Mouse (Mus musculus) neural tube, embryonic 13.5 days (tissue): ENCODE data around the gene Acer2. TPM values are rescaled to one million over a fixed set of nuclear protein-coding genes. Genes with fewer than 3 reads are reported as not detected.

Source experiments
- ATAC-seq: fragments of 200-750 bp; cut with Nextera tagmentation; 2 replicates; pipeline ENCODE4 v1.8.0; 2017; ENCODE audit warnings: low read depth, mild to moderate bottlenecking, moderate TSS enrichment, moderate library complexity
- H3K27ac ChIP-seq: fragments of 300-500 bp; sonication (generic); replicated peaks from 2 replicates; pipeline ENCODE4 v1.5.1; 2015; ENCODE audit warnings: moderate library complexity, mild to moderate bottlenecking, inconsistent platforms
- H3K27me3 ChIP-seq: fragments of 300-500 bp; sonication (generic); 2 replicates; pipeline ENCODE4 v1.6.1; 2015; ENCODE audit warnings: mild to moderate bottlenecking, inconsistent platforms
- H3K36me3 ChIP-seq: fragments of 300-500 bp; sonication (generic); 2 replicates; pipeline ENCODE4 v1.6.1; 2015; ENCODE audit warnings: mild to moderate bottlenecking, inconsistent platforms
- H3K4me1 ChIP-seq: fragments of 300-500 bp; sonication (generic); replicated peaks from 2 replicates; pipeline ENCODE4 v1.6.1; 2015; ENCODE audit warnings: inconsistent platforms
- H3K4me2 ChIP-seq: fragments of 300-500 bp; sonication (generic); 2 replicates; pipeline ENCODE4 v1.6.1; 2015; ENCODE audit warnings: inconsistent platforms, mild to moderate bottlenecking, moderate library complexity
- H3K4me3 ChIP-seq: fragments of 300-500 bp; sonication (generic); 2 replicates; pipeline ENCODE4 v1.5.1; 2015; ENCODE audit warnings: mild to moderate bottlenecking, inconsistent platforms
- H3K9ac ChIP-seq: fragments of 300-500 bp; sonication (generic); 2 replicates; pipeline ENCODE4 v1.6.1; 2015; ENCODE audit warnings: moderate library complexity, mild to moderate bottlenecking, inconsistent platforms
- H3K9me3 ChIP-seq: fragments of 300-500 bp; sonication (generic); 2 replicates; pipeline ENCODE4 v1.6.1; 2016; ENCODE audit warnings: inconsistent platforms
- WGBS: fragments of 180-500 bp; shearing (Covaris S2); methylation state at CpG from one replicate; pipeline ENCODE4 v1.1.7; 2015; 5-methylcytosine and 5-hydroxymethylcytosine counted together
- polyA plus RNA-seq: library from polyadenylated mRNA; unstranded; fragments of >200 nt; fragmentation: Nextera tagmentation; extraction: Ambion mirVana; gene quantifications from 2 replicates; pipeline ENCODE4 v1.2.1, GENCODE M21; 2015

Acer2 gene
- polyA plus RNA-seq, 1 experiment from 2014 or later: 20.0 TPM

DNA sequence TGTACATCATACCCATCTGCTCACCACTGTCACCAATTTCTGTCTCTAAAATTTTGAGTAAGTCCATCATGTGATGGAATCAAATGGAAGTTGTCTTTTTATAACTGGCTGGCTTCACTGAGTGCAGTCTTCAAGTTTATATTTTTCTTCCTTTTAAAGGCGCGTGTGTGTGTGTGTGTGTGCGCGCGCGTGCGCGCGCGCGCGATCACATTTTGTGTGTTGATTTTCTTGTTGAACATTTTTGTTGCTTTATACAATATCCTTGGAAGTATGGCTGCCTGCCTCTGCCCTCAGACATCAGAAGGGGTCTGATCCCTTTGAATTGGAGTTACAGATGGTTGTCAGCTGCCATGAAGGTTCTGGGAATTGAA, 16.1 kb upstream of the Acer2 start:
- H3K4me3 ChIP-seq: peak overlapping the region; percentile 94
- peak overlapping the region; percentile 97 for H3K27ac ChIP-seq
- peaks cover 25% of the 10 kb centered on the region for H3K36me3 ChIP-seq
- peak overlapping the region; percentile 92 for H3K9ac ChIP-seq
- ATAC-seq: no peak
- peak overlapping the region; percentile 80 for H3K4me2 ChIP-seq
- 61% methylated on average over 12 of the region's 12 CpGs for WGBS
- H3K9me3 ChIP-seq: no peaks in the 10 kb centered on the region
- H3K27me3 ChIP-seq: no peaks in the 10 kb centered on the region
- H3K4me1 ChIP-seq: peaks cover 19% of the 10 kb centered on the region

DNA sequence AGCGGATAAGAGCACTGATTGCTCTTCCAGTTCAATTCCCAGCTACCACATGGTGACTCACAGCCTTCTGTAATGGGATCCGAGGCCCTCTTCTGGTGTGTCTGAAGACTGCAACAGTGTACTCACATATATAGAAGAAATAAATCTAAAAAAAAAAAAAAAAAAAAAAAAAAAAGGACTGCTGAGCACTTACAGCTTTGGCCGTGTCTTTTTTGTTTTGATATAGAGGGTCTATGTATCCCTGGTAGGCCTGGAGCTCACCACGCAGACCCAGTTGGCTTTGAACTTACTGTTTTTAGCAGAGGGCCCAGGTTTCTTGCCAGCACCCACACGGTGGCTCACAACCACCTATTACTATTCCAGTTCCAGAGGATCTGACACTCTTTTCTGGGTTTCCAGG, 10.1 kb upstream of the Acer2 start:
- no peak overlapping the region for H3K27ac ChIP-seq
- ATAC-seq: no peak
- no peaks in the 10 kb centered on the region for H3K4me1 ChIP-seq
- no peak overlapping the region for H3K9ac ChIP-seq
- no peak overlapping the region for H3K4me3 ChIP-seq
- no peaks in the 10 kb centered on the region for H3K36me3 ChIP-seq
- H3K9me3 ChIP-seq: no peaks in the 10 kb centered on the region
- H3K27me3 ChIP-seq: no peaks in the 10 kb centered on the region
- no peak overlapping the region for H3K4me2 ChIP-seq
- WGBS: 83% methylated on average over 5 of the region's 5 CpGs

DNA sequence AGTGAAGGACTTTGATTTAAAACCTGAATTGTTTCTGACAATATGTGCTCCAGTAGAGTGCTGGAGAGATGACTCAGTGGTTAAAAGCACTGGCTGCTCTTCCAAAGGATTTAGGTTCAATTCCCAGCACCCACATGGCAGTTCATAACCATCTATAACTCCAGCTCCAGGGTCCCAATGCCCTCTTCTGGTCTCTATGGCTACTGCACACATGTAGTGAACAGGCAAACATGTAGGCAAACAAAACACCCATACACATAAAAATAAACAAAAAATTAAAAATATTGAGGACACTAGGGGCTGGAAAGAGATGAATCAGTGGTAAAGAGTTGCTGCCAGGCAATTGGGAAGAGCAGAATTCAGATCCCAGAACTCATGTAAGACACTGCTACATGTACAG, 2.2 kb upstream of the Acer2 start:
- Histone ChIP-seq H3K27me3 (peaks cover 17% of the 10 kb centered on the region), H3K9me3 (no peaks in the 10 kb centered on the region), H3K4me2 (no peak overlapping the region), H3K4me1 (peaks cover 16% of the 10 kb centered on the region), H3K9ac (no peak overlapping the region), H3K27ac (no peak overlapping the region), H3K36me3 (no peaks in the 10 kb centered on the region), H3K4me3 (no peak overlapping the region)
- ATAC-seq: no peak

DNA sequence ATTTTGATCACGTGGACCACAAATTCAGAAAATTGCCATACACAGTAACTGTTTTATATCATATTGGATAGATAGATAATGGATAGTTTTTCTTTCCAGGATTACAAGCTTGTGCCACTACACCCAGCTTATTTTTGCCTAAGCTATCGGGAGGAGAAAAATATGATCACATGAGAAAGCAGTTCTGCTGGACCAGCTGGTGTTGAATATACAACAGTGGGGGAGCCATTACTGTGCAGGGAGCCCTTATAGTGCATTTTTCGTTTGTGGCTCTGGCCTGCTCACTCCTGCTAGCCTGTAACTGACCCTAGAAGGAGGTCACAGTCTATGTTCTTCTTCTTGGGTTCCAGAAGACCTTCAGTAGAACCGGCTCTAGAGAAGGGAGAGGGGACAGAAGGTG, 1.1 kb upstream of the Acer2 start:
- Histone ChIP-seq H3K9ac (no peak overlapping the region), H3K36me3 (no peaks in the 10 kb centered on the region), H3K4me3 (no peak overlapping the region), H3K9me3 (no peaks in the 10 kb centered on the region), H3K27me3 (peaks cover 17% of the 10 kb centered on the region), H3K4me2 (no peak overlapping the region), H3K4me1 (peaks cover 16% of the 10 kb centered on the region), H3K27ac (no peak overlapping the region)
- no peak for ATAC-seq
- WGBS: 49% methylated on average over 4 of the region's 4 CpGs

- no peak overlapping the region for H3K9ac ChIP-seq
These were observed 5.3 kb downstream of the Acer2 start for GRCm38 (mm10) chr4:86879477-86879876.

DNA sequence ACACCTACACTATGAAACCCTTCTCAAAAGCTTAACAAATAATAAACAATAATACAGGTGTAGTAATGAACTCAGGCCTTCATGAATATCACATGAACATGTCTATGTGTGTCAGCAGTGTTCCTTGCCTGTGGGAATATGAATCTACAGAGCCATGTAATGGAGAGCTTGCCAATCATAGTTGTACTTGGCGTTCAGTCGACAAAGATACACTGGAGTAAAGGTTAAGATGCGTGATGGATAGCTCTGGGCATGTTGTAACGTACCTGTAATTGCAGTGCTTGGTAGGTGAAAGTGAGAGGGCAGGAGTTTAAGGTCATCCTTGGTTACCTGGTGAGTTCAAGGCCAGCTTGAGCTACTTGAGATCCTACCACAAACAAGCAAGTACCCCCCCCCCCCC, 7.0 kb downstream of the Acer2 start:
- H3K4me1 ChIP-seq: peaks cover 2% of the 10 kb centered on the region
- H3K9ac ChIP-seq: no peak overlapping the region
- no peak overlapping the region for H3K4me2 ChIP-seq
- no peaks in the 10 kb centered on the region for H3K36me3 ChIP-seq
- H3K9me3 ChIP-seq: no peaks in the 10 kb centered on the region
- no peak for ATAC-seq
- 92% methylated on average over 4 of the region's 4 CpGs for WGBS
- no peak overlapping the region for H3K4me3 ChIP-seq
- no peak overlapping the region for H3K27ac ChIP-seq
- H3K27me3 ChIP-seq: peaks cover 6% of the 10 kb centered on the region

More at GRCm38 (mm10) chr4:86879477-86879876, 5.3 kb downstream of the Acer2 start:
- Histone ChIP-seq H3K27ac (no peak overlapping the region), H3K4me1 (peaks cover 16% of the 10 kb centered on the region), H3K4me2 (no peak overlapping the region), H3K27me3 (peaks cover 17% of the 10 kb centered on the region), H3K9me3 (no peaks in the 10 kb centered on the region), H3K4me3 (no peak overlapping the region), H3K36me3 (no peaks in the 10 kb centered on the region)
- 98% methylated on average over 2 of the region's 2 CpGs for WGBS
- no peak for ATAC-seq

GRCm38 (mm10) chr4:86882413-86882812, 8.2 kb downstream of the Acer2 start:
- Histone ChIP-seq H3K36me3 (peaks cover 4% of the 10 kb centered on the region), H3K4me3 (no peak overlapping the region), H3K27me3 (no peaks in the 10 kb centered on the region), H3K4me2 (no peak overlapping the region), H3K27ac (no peak overlapping the region), H3K9me3 (no peaks in the 10 kb centered on the region), H3K9ac (no peak overlapping the region), H3K4me1 (no peaks in the 10 kb centered on the region)
- ATAC-seq: no peak
- 57% methylated on average over 2 of the region's 2 CpGs for WGBS

DNA sequence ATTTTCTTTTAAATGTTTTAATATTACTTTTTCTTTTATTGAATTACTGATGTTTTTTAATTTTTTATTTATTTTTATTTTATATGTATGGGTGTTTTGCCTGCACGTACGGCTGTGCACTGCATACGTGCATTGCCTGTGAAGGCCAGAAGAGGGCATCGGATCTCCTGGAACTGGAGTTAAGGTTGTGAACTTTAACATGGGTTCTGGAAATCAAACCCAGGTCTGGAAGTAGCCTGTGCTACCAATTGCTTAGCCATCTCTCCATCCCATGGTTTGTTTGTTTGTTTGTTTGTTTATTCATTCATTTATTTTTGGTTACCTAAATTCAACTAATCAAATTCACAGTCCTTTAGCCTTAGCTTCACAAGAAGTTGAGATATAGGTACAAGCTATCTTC, 10.7 kb downstream of the Acer2 start:
- peaks cover 8% of the 10 kb centered on the region for H3K36me3 ChIP-seq
- 41% methylated on average over 4 of the region's 4 CpGs for WGBS
- no peak overlapping the region for H3K4me3 ChIP-seq
- H3K9ac ChIP-seq: no peak overlapping the region
- no peak overlapping the region for H3K27ac ChIP-seq
- no peaks in the 10 kb centered on the region for H3K4me1 ChIP-seq
- ATAC-seq: no peak
- no peak overlapping the region for H3K4me2 ChIP-seq
- H3K9me3 ChIP-seq: no peaks in the 10 kb centered on the region
- H3K27me3 ChIP-seq: no peaks in the 10 kb centered on the region

DNA sequence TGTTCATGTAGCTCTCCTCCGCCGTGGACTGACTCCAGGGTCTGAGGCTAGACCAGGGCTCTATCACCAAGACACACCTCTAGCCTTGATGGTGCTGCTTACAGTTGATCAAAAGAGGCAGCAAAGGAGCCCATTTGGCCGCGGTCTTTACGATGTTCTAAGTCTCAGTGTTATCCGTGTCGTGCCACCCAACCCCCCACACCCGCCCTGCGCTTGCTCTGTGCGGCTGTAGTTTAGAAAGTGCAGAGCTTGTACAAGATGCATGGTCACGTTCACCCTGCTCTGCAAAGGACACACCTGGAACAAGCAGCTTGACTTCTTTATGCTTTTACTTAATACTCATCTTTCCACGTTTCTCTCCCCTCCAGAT, 11.6 kb downstream of the Acer2 start:
- no peak overlapping the region for H3K9ac ChIP-seq
- ATAC-seq: no peak
- peak overlapping the region; percentile 13 for H3K4me3 ChIP-seq
- peak overlapping the region; percentile 42 for H3K4me2 ChIP-seq
- no peaks in the 10 kb centered on the region for H3K9me3 ChIP-seq
- H3K27me3 ChIP-seq: no peaks in the 10 kb centered on the region
- H3K36me3 ChIP-seq: peaks cover 8% of the 10 kb centered on the region
- 55% methylated on average over 12 of the region's 12 CpGs for WGBS
- no peak overlapping the region for H3K27ac ChIP-seq
- no peaks in the 10 kb centered on the region for H3K4me1 ChIP-seq

DNA sequence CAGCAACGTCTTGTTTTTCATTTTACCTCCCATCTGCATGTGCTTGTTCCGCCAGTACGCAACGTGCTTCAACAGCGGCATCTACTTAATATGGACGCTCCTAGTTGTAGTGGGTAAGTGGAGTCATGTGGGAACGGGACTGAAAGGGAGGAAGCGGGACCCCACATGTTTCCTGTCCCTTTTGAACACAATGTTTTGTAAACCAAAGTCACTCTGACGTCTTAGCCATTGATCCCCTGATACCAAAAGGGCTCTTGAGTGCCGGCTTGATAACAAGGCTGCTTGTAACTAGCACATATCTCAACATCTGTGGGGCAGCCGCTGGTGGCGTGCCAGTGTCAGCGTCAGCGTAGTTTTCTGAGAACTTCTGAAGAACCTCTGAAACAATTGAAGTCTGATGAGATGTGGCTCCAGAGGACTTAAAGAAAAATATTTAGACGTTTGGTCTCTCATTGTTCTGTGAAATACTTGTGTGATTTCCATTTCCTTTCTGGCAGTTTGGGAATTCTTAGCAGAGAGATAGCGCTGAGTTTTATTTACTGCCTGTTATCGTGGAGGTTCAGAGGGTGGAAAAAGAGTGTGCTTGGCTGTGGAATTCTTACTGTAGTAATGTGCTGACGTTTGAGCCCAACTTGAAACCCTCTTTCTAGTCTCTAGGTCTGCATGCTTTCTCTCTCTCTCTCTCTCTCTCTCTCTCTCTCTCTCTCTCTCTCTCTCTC, 12.1 kb downstream of the Acer2 start:
- Histone ChIP-seq H3K9me3 (no peaks in the 10 kb centered on the region), H3K4me1 (no peaks in the 10 kb centered on the region), H3K9ac (no peak overlapping the region), H3K36me3 (peaks cover 8% of the 10 kb centered on the region), H3K27me3 (no peaks in the 10 kb centered on the region), H3K4me2 (peak overlapping the region; percentile 42), H3K27ac (no peak overlapping the region), H3K4me3 (peak overlapping the region; percentile 13)
- 47% methylated on average over 18 of the region's 18 CpGs for WGBS
- no peak for ATAC-seq

GRCm38 (mm10) chr4:86887879-86888278, 13.7 kb downstream of the Acer2 start:
- Histone ChIP-seq H3K36me3 (peaks cover 8% of the 10 kb centered on the region), H3K4me3 (no peak overlapping the region), H3K27ac (no peak overlapping the region), H3K27me3 (no peaks in the 10 kb centered on the region), H3K9me3 (no peaks in the 10 kb centered on the region), H3K9ac (no peak overlapping the region), H3K4me2 (no peak overlapping the region), H3K4me1 (no peaks in the 10 kb centered on the region)
- no peak for ATAC-seq
- WGBS: 70% methylated on average over 5 of the region's 5 CpGs

DNA sequence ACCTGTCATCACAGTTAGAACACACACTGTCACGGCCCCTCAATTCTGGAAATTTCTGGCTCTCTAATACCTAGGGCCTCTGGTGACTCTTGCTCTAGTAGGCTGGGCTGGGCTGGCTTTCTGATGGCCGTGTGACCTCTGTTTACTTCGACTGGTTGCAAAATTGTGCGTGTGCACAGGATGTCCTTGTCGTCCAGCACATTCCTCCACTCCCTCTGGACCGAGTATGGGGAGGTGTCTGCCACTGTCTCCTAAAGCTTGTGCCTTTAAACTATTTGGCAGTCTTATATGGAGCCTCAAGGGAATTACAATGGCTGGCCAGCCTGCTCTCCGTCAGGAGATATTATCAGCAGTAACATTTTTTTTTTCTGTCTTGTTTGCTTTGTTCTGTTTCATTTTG, 23.2 kb downstream of the Acer2 start:
- Histone ChIP-seq H3K9ac (no peak overlapping the region), H3K9me3 (no peaks in the 10 kb centered on the region), H3K4me1 (peaks cover 5% of the 10 kb centered on the region), H3K27ac (no peak overlapping the region), H3K4me2 (no peak overlapping the region), H3K27me3 (no peaks in the 10 kb centered on the region), H3K36me3 (no peaks in the 10 kb centered on the region), H3K4me3 (no peak overlapping the region)
- 79% methylated on average over 7 of the region's 7 CpGs for WGBS
- no peak for ATAC-seq

DNA sequence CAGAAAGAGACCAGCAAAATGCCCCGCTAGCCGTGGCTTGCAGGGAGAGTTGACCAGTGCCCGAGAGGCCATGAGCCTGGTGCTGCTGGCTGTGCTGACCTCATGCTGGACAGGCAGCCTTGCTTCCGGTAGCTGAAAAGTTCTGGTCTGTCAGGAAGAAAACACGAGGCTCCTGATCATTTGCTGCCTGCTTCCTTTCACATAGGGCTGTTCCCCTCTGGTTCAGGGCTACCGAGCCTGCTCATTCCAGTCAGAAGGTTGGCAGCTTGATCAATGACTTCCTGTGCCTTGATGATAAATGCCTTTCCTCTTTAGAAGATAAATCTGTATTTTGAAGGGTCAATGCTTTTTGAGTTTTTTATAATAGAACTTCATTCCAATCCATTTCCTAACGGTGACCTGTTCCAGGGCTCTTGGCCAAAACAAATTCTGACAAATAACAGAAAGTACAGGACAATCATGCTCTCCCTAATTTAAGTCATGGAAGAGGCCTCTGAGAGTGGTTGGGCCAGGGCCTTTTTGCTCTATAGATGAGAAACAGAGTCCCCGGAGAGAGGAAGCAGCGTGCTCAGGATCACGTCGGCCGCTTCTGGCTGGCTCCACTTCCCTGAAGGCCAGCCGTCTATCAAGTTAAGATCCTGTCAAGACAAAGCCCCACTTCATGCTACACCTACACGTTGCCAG, 24.7 kb downstream of the Acer2 start:
- Histone ChIP-seq H3K27me3 (no peaks in the 10 kb centered on the region), H3K4me2 (no peak overlapping the region), H3K4me3 (no peak overlapping the region), H3K36me3 (no peaks in the 10 kb centered on the region), H3K9me3 (no peaks in the 10 kb centered on the region), H3K9ac (no peak overlapping the region), H3K27ac (0 out of 2 replicates have a peak overlapping the region, but pooled peaks have one; percentile 23), H3K4me1 (peaks cover 5% of the 10 kb centered on the region)
- no peak for ATAC-seq
- WGBS: 50% methylated on average over 14 of the region's 14 CpGs
